Mouse (Mus musculus) small intestine, adult 2 months (tissue): ENCODE data around the gene Txndc2. TPM values are rescaled to one million over a fixed set of nuclear protein-coding genes. Genes with fewer than 3 reads are reported as not detected.

Experiments used
- H3K27ac ChIP-seq: fragments of 200-500 bp; 2 replicates; pipeline ENCODE4 v1.5.1; 2012; ENCODE audit warnings: low read depth, low read length, control low read depth, inconsistent platforms; ENCODE audit not compliant: insufficient read depth
- H3K27me3 ChIP-seq: fragments of 200-500 bp; 2 replicates; pipeline ENCODE4 v1.6.1; 2012; ENCODE audit warnings: mild to moderate bottlenecking, moderate library complexity, low read length, inconsistent platforms; ENCODE audit not compliant: control insufficient read depth, insufficient read depth
- H3K36me3 ChIP-seq: fragments of 200-500 bp; 2 replicates; pipeline ENCODE4 v1.6.1; 2012; ENCODE audit warnings: mild to moderate bottlenecking, low read length, control low read depth, inconsistent platforms; ENCODE audit not compliant: control insufficient read depth, insufficient read depth
- H3K4me1 ChIP-seq: fragments of 200-500 bp; 2 replicates; pipeline ENCODE4 v1.6.1; 2012; ENCODE audit warnings: low read length, inconsistent platforms, mixed read lengths; ENCODE audit not compliant: control insufficient read depth, insufficient read depth, insufficient read length
- H3K4me3 ChIP-seq: fragments of 200-500 bp; 2 replicates; pipeline ENCODE4 v1.5.1; 2012; ENCODE audit warnings: low read depth, mild to moderate bottlenecking, control low read depth, inconsistent platforms, low read length, moderate library complexity
- CTCF ChIP-seq: fragments of 200-500 bp; IDR thresholded peaks from 2 replicates; pipeline ENCODE4 v1.5.1; 2012; ENCODE audit warnings: low read depth, mild to moderate bottlenecking, control low read depth, inconsistent platforms, low read length, moderate library complexity, mixed read lengths; ENCODE audit not compliant: insufficient replicate concordance, insufficient read length; ENCODE audit errors: extremely low read depth
- POLR2A ChIP-seq: fragments of 200-500 bp; IDR thresholded peaks from 2 replicates; pipeline ENCODE4 v1.6.1; 2012; ENCODE audit warnings: low read depth, mild to moderate bottlenecking, control low read depth, inconsistent platforms, low read length, moderate library complexity
- WGBS: fragments of 180-500 bp; shearing (Covaris S2); methylation state at CpG from one replicate; pipeline ENCODE4 v1.1.7; 2018; 5-methylcytosine and 5-hydroxymethylcytosine counted together
- polyA plus RNA-seq: library from polyadenylated mRNA; depleted of rRNA; stranded (reverse); fragments of >200 nt; gene quantifications from 2 replicates; pipeline ENCODE4 v1.2.3, GENCODE M21; 2012

The Txndc2 gene
- polyA plus RNA-seq, 1 experiment = not detected

- H3K27me3 ChIP-seq = no peaks in the 10 kb centered on the region
- peaks cover 19% of the 10 kb centered on the region; the same call in 1 of the 2 replicates for H3K4me1 ChIP-seq
- H3K27ac ChIP-seq = peak overlapping the region; percentile 82
- TF ChIP-seq CTCF = no peak
- no peak for TF ChIP-seq POLR2A
- whole genome bisulfite sequencing = under 1% methylated on average over 34 of the region's 42 CpGs
- no peaks in the 10 kb centered on the region for H3K36me3 ChIP-seq
- peak overlapping the region; percentile 83 for H3K4me3 ChIP-seq
Observed at GRCm38 (mm10) chr17:65613142-65613462, 28.9 kb downstream of the Txndc2 start.

GRCm38 (mm10) chr17:65612391-65613141 lies 29.4 kb downstream of the Txndc2 start:
- WGBS = under 1% methylated on average over 69 of the region's 91 CpGs
- TF ChIP-seq CTCF (no peak), POLR2A (0 out of 2 replicates have a peak, but pooled peaks have one; percentile 23)

GRCm38 (mm10) chr17:65611721-65612120 lies 30.2 kb downstream of the Txndc2 start:
- Histone ChIP-seq H3K4me1 (peaks cover 17% of the 10 kb centered on the region; the same call in 1 of the 2 replicates), H3K27ac (no peak overlapping the region), H3K4me3 (no peak overlapping the region), H3K27me3 (no peaks in the 10 kb centered on the region), H3K36me3 (no peaks in the 10 kb centered on the region)
- TF ChIP-seq POLR2A (no peak), CTCF (no peak)
- WGBS = 1% methylated on average over 4 of the region's 4 CpGs

More at GRCm38 (mm10) chr17:65612391-65613141, 29.4 kb downstream of the Txndc2 start:
- Histone ChIP-seq H3K4me1 (peaks cover 21% of the 10 kb centered on the region; the same call in 1 of the 2 replicates), H3K4me3 (peak overlapping the region; percentile 83), H3K36me3 (no peaks in the 10 kb centered on the region), H3K27ac (peak overlapping the region; percentile 82), H3K27me3 (no peaks in the 10 kb centered on the region)

GRCm38 (mm10) chr17:65608743-65609142 lies 33.2 kb downstream of the Txndc2 start:
- H3K36me3 ChIP-seq = no peaks in the 10 kb centered on the region
- no peak overlapping the region for H3K4me3 ChIP-seq
- WGBS = 26% methylated on average over 5 of the region's 5 CpGs
- peaks cover 17% of the 10 kb centered on the region for H3K4me1 ChIP-seq
- TF ChIP-seq CTCF (no peak), POLR2A (no peak)
- no peak overlapping the region for H3K27ac ChIP-seq
- H3K27me3 ChIP-seq = no peaks in the 10 kb centered on the region

- H3K27ac ChIP-seq = no peak overlapping the region
- 43% methylated on average over 2 of the region's 2 CpGs for WGBS
Observed at GRCm38 (mm10) chr17:65608312-65608687, 33.7 kb downstream of the Txndc2 start.

GRCm38 (mm10) chr17:65607574-65608311 lies 34.2 kb downstream of the Txndc2 start:
- Histone ChIP-seq H3K4me3 (no peak overlapping the region), H3K36me3 (no peaks in the 10 kb centered on the region), H3K27me3 (no peaks in the 10 kb centered on the region), H3K27ac (no peak overlapping the region), H3K4me1 (peaks cover 17% of the 10 kb centered on the region)
- TF ChIP-seq CTCF (no peak), POLR2A (no peak)
- 22% methylated on average over 7 of the region's 7 CpGs for WGBS

More at GRCm38 (mm10) chr17:65608312-65608687, 33.7 kb downstream of the Txndc2 start:
- Histone ChIP-seq H3K27me3 (no peaks in the 10 kb centered on the region), H3K36me3 (no peaks in the 10 kb centered on the region), H3K4me1 (peaks cover 17% of the 10 kb centered on the region), H3K4me3 (no peak overlapping the region)
- no peak for TF ChIP-seq POLR2A
- TF ChIP-seq CTCF = no peak

GRCm38 (mm10) chr17:65606014-65606413 lies 36.0 kb downstream of the Txndc2 start:
- WGBS = 21% methylated on average over 4 of the region's 4 CpGs
- Histone ChIP-seq H3K4me1 (peaks cover 18% of the 10 kb centered on the region), H3K4me3 (no peak overlapping the region), H3K27ac (no peak overlapping the region), H3K36me3 (no peaks in the 10 kb centered on the region), H3K27me3 (no peaks in the 10 kb centered on the region)
- TF ChIP-seq CTCF (no peak), POLR2A (no peak)
